Mouse (Mus musculus): ENCODE data around the gene Gm27179.
"Not testable (repeated sequence)": the region's sequence is repeated elsewhere in the genome, so short reads cannot be mapped to it uniquely, and the experiment has no call there.

Gm27179 gene

GRCm38 (mm10) chr14:69473322-69473721 lies 39.0 kb downstream of the Gm27179 start:
- not testable (repeated sequence) for DNase-seq (ENCODE audit: low read depth)

- DNase-seq (ENCODE audit: low read depth) = not testable (repeated sequence)
These were observed 42.1 kb downstream of the Gm27179 start for GRCm38 (mm10) chr14:69470122-69470708.

- not testable (repeated sequence) for DNase-seq (ENCODE audit: low read depth)
These were observed 44.6 kb downstream of the Gm27179 start for GRCm38 (mm10) chr14:69467612-69468366.

DNA sequence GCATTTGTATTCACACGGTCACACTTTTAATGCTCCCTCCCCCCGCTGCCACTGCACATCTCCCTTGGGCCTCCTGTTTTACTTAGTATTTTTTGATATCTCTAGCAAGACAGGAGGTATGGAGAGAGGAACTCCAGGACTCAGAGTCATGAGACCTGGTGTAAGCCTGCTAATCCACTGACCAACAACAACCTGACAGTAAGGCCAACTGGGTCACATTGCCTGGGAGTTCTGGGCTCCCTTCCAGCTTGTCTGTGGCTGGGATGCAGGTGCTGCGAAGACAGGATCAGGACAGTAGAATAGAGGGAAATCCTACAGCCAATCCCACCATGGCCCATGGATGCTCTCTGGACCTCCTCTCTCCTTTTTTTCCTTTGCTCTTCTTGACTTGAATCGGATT lies 47.9 kb downstream of the Gm27179 start:
- not testable (repeated sequence) for DNase-seq (ENCODE audit: low read depth)
